ENCODE assay signal across 1 mouse cellular context in the genomic region with DNA sequence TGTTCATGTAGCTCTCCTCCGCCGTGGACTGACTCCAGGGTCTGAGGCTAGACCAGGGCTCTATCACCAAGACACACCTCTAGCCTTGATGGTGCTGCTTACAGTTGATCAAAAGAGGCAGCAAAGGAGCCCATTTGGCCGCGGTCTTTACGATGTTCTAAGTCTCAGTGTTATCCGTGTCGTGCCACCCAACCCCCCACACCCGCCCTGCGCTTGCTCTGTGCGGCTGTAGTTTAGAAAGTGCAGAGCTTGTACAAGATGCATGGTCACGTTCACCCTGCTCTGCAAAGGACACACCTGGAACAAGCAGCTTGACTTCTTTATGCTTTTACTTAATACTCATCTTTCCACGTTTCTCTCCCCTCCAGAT.
TF ChIP-seq lines count a peak whose summit lies in the region.

No protein-coding gene starts in this region.

TF ChIP-seq in MEL, 35 proteins besides CTCF, POLR2A, EP300 and RAD21 (continued from another document):
- TF ChIP-seq ZKSCAN1 (IDR thresholded peaks at IDR 0.05; ENCODE audit: low read depth, low read length): no peak
